Mouse (Mus musculus): Measurements from ENCODE around the gene Olig2.

The Olig2 gene

GRCm38 (mm10) chr16:91270982-91271549, 45.8 kb downstream of the Olig2 start:
- DNase-seq (ENCODE audit: low spot score): no peak

GRCm38 (mm10) chr16:91271634-91272033, 46.4 kb downstream of the Olig2 start:
- no peak for DNase-seq (ENCODE audit: low spot score)

Measured in left cerebral cortex, adult 11 months (tissue).